Mouse (Mus musculus) liver, postnatal 0 days (tissue): Measurements from ENCODE around the gene Krt82. TPM values are rescaled to one million over a fixed set of nuclear protein-coding genes. Genes with fewer than 3 reads are reported as not detected.

Source experiments
- ATAC-seq: fragments of 200-750 bp; cut with Nextera tagmentation; 2 replicates; pipeline ENCODE4 v1.8.0; 2017; ENCODE audit warnings: mild to moderate bottlenecking, moderate library complexity
- DNase-seq: peaks from one replicate; pipeline ENCODE4 v3.0.0-alpha.2; 2016
- H3K27ac ChIP-seq: fragments of 300-500 bp; sonication (generic); 2 replicates; pipeline ENCODE4 v1.5.1; 2014; ENCODE audit warnings: antibody characterized with exemption, moderate library complexity, mild to moderate bottlenecking, low read depth
- H3K27me3 ChIP-seq: fragments of 300-500 bp; sonication (generic); 2 replicates; pipeline ENCODE4 v1.6.1; 2014; ENCODE audit warnings: low read length, control low read depth, mixed read lengths; ENCODE audit not compliant: insufficient read depth
- H3K36me3 ChIP-seq: fragments of 300-500 bp; sonication (generic); replicated peaks from 2 replicates; pipeline ENCODE4 v1.6.1; 2014; ENCODE audit warnings: mild to moderate bottlenecking, control low read depth, low read length, moderate library complexity, mixed read lengths; ENCODE audit not compliant: insufficient read depth
- H3K4me1 ChIP-seq: fragments of 300-500 bp; sonication (generic); 2 replicates; pipeline ENCODE4 v1.6.1; 2014; ENCODE audit warnings: antibody characterized with exemption, mild to moderate bottlenecking, control low read depth; ENCODE audit not compliant: insufficient read depth
- H3K4me2 ChIP-seq: fragments of 300-500 bp; sonication (generic); 2 replicates; pipeline ENCODE4 v1.6.1; 2014; ENCODE audit warnings: low read depth, mild to moderate bottlenecking, low read length, moderate library complexity, mixed read lengths
- H3K4me3 ChIP-seq: fragments of 300-500 bp; sonication (generic); 2 replicates; pipeline ENCODE4 v1.5.1; 2014; ENCODE audit warnings: low read depth, low read length
- H3K9ac ChIP-seq: fragments of 300-500 bp; sonication (generic); replicated peaks from 2 replicates; pipeline ENCODE4 v1.6.1; 2014; ENCODE audit warnings: mild to moderate bottlenecking, moderate library complexity
- H3K9me3 ChIP-seq: fragments of 300-500 bp; sonication (generic); 2 replicates; pipeline ENCODE4 v1.6.1; 2016; ENCODE audit warnings: mild to moderate bottlenecking, control low read depth, low read length, mixed read lengths
- CTCF ChIP-seq: sonication (generic); IDR thresholded peaks from 2 replicates; pipeline ENCODE4 v1.5.1; 2016; ENCODE audit warnings: antibody characterized with exemption, low read depth
- EP300 ChIP-seq: IDR thresholded peaks from 2 replicates; pipeline ENCODE4 v1.6.1; 2016; ENCODE audit warnings: antibody characterized with exemption, low read depth, mild to moderate bottlenecking
- WGBS: fragments of 180-500 bp; shearing (Covaris S2); extraction: QIAGEN DNeasy Blood & Tissue Kit; methylation state at CpG from one replicate; pipeline ENCODE4 v1.1.7; 2014; ENCODE audit not compliant: insufficient replicate concordance; 5-methylcytosine and 5-hydroxymethylcytosine counted together
- polyA plus RNA-seq: library from polyadenylated mRNA; unstranded; fragments of >200 nt; fragmentation: Nextera tagmentation; extraction: Ambion mirVana; gene quantifications from 2 replicates; pipeline ENCODE4 v1.2.1, GENCODE M21; 2015

The Krt82 gene
- polyA plus RNA-seq, 1 experiment from 2014 or later: not detected

- DNase-seq (no peak), ATAC-seq (no peak)
- H3K9ac ChIP-seq: no peak overlapping the region
- H3K27me3 ChIP-seq: no peaks in the 10 kb centered on the region
- H3K4me1 ChIP-seq: no peaks in the 10 kb centered on the region
- H3K4me2 ChIP-seq: no peak overlapping the region
- no peak overlapping the region for H3K27ac ChIP-seq
- TF ChIP-seq EP300: no peak
- no peak for TF ChIP-seq CTCF
- 62% methylated on average over 5 of the region's 5 CpGs for WGBS
- H3K4me3 ChIP-seq: no peak overlapping the region
- no peaks in the 10 kb centered on the region for H3K36me3 ChIP-seq
- H3K9me3 ChIP-seq: no peaks in the 10 kb centered on the region
Observed at GRCm38 (mm10) chr15:101575506-101575905, 25.0 kb upstream of the Krt82 start.

GRCm38 (mm10) chr15:101573796-101574345 lies 23.4 kb upstream of the Krt82 start, which contains the start of gene Krt75:
Gene Krt75 (minus strand): TSS chr15:101573904.
- Histone ChIP-seq H3K27ac (no peak within 1 kb of the TSS), H3K9ac (no peak within 1 kb of the TSS), H3K4me2 (no peak within 1 kb of the TSS), H3K9me3 (no peaks in the 10 kb centered on the region), H3K4me1 (no peaks in the 10 kb centered on the region), H3K4me3 (no peak within 1 kb of the TSS), H3K27me3 (no peaks in the 10 kb centered on the region), H3K36me3 (no peaks in the 10 kb centered on the region)
- ATAC-seq: no peak
- no peak for TF ChIP-seq EP300
- TF ChIP-seq CTCF: no peak
- no peak for DNase-seq
- 66% methylated on average over 15 of the region's 15 CpGs for WGBS

GRCm38 (mm10) chr15:101567780-101568179 lies 17.3 kb upstream of the Krt82 start:
- WGBS: 30% methylated on average over 7 of the region's 7 CpGs
- DNase-seq (no peak), ATAC-seq (no peak)

GRCm38 (mm10) chr15:101562850-101563249 lies 12.4 kb upstream of the Krt82 start, which contains the start of gene Krt90:
Gene Krt90 (minus strand): TSS chr15:101562950.
- Histone ChIP-seq H3K9ac (no peak within 1 kb of the TSS), H3K27ac (no peak within 1 kb of the TSS), H3K36me3 (no peaks in the 10 kb centered on the region), H3K4me1 (no peaks in the 10 kb centered on the region), H3K4me2 (no peak within 1 kb of the TSS), H3K27me3 (0 out of 2 replicates have a peak, but pooled peaks cover 2% of the 10 kb centered on the region), H3K9me3 (no peaks in the 10 kb centered on the region), H3K4me3 (no peak within 1 kb of the TSS)
- TF ChIP-seq EP300 (no peak), CTCF (no peak)
- ATAC-seq: no peak
- DNase-seq: no peak
- 57% methylated on average over 5 of the region's 5 CpGs for WGBS

More at GRCm38 (mm10) chr15:101567780-101568179, 17.3 kb upstream of the Krt82 start:
- Histone ChIP-seq H3K9ac (no peak overlapping the region), H3K4me3 (no peak overlapping the region), H3K27me3 (0 out of 2 replicates have a peak, but pooled peaks cover 2% of the 10 kb centered on the region), H3K36me3 (no peaks in the 10 kb centered on the region), H3K9me3 (no peaks in the 10 kb centered on the region), H3K27ac (no peak overlapping the region), H3K4me2 (no peak overlapping the region), H3K4me1 (no peaks in the 10 kb centered on the region)
- TF ChIP-seq EP300 (no peak), CTCF (peak; percentile 42)

GRCm38 (mm10) chr15:101558034-101558646 lies 7.7 kb upstream of the Krt82 start:
- no peaks in the 10 kb centered on the region for H3K36me3 ChIP-seq
- no peak overlapping the region for H3K4me2 ChIP-seq
- H3K4me1 ChIP-seq: no peaks in the 10 kb centered on the region
- 11% methylated on average over 7 of the region's 7 CpGs for WGBS
- ATAC-seq: no peak
- no peak overlapping the region for H3K4me3 ChIP-seq
- DNase-seq: no peak
- H3K27ac ChIP-seq: no peak overlapping the region
- no peak for TF ChIP-seq CTCF
- TF ChIP-seq EP300: no peak
- no peaks in the 10 kb centered on the region for H3K9me3 ChIP-seq
- no peak overlapping the region for H3K9ac ChIP-seq
- H3K27me3 ChIP-seq: no peaks in the 10 kb centered on the region

GRCm38 (mm10) chr15:101553169-101553568 lies 2.7 kb upstream of the Krt82 start:
- Histone ChIP-seq H3K9me3 (no peaks in the 10 kb centered on the region), H3K4me1 (no peaks in the 10 kb centered on the region), H3K9ac (no peak overlapping the region), H3K27me3 (0 out of 2 replicates have a peak, but pooled peaks cover 10% of the 10 kb centered on the region), H3K36me3 (no peaks in the 10 kb centered on the region), H3K27ac (no peak overlapping the region), H3K4me3 (no peak overlapping the region), H3K4me2 (no peak overlapping the region)
- TF ChIP-seq CTCF (no peak), EP300 (no peak)
- 0% methylated on average over 11 of the region's 11 CpGs for WGBS
- ATAC-seq (no peak), DNase-seq (peak; percentile 30)
